Mouse (Mus musculus): ENCODE data around the gene Hoxa3.

Hoxa3 gene

GRCm38 (mm10) chr6:52180726-52181125, 32.4 kb downstream of the Hoxa3 start:
- no peak for DNase-seq

DNA sequence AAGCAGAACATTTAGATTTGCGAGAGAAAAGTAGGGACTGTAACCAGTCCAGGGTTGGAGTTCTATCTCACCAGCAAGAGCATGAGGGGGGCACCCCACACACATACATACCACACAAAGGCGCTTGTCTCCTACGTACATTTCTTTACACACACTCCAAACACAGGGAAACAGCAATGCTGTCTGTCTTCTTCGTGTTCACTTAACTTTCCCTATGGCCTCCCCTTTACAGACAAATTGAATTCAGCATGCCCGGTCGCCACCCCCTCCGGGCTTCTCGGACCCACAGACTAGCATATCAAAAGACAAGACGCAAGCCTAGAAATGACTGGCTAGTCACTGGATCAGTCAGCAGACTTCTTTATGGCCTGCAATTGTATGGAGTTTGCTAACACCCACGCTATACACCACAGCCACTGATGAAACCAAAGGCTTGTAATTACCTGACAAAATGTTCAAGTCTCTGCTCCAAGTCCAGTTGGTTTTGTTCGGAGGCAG, 32.9 kb downstream of the Hoxa3 start:
- DNase-seq, result peak; percentile 43

GRCm38 (mm10) chr6:52179690-52180089, 33.4 kb downstream of the Hoxa3 start:
- peak; percentile 43 for DNase-seq

GRCm38 (mm10) chr6:52178918-52179665, 34.0 kb downstream of the Hoxa3 start:
- DNase-seq, result peak; percentile 43

DNA sequence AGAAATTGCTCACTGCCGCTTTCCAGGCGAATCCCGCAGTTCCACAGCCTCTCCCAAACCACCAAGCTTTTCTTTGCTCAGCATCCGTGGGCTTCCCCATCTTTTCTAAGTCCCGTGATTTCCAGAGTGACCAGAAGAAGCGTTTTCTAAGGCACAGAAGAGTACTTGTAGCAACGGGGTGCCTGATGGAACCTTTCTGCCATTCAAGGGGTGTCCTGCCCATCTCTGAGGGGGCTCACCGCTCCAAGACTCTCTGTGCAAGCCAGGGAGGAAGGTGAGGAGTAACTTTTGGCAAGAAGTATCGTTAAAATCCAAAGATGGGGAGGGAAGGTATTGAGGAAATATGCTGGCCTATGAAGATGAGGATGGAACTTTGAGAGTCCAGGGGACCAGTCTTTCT, 35.3 kb downstream of the Hoxa3 start:
- DNase-seq, result peak; percentile 42

- DNase-seq, result peak; percentile 84
Observed at GRCm38 (mm10) chr6:52177061-52177735, 35.9 kb downstream of the Hoxa3 start, which contains the start of gene 5730596B20Rik. Gene 5730596B20Rik (plus strand): TSS chr6:52177498.

- peak; percentile 47 for DNase-seq
Observed at GRCm38 (mm10) chr6:52176391-52176790, 36.7 kb downstream of the Hoxa3 start.

DNA sequence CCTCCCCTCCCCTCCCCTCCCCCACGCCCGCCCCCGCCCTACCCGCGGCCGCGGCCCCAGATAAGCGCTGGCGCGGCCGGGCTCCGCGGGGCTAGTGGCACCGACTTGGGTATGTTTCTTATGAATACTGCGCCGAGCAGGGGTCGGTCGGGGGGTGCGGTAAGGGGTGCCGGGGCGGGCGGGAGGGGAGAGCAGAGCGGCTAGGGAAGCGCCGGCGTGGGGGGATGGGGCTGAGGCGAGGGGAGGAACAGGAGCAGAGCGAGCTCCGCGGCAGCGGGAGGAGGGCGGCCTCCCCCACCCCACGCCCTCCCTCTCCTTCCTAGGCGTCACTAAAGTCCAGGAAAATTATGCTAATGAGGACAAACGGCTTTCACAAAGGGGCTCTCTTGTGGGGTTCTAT, 37.3 kb downstream of the Hoxa3 start:
- peak; percentile 80 for DNase-seq

DNA sequence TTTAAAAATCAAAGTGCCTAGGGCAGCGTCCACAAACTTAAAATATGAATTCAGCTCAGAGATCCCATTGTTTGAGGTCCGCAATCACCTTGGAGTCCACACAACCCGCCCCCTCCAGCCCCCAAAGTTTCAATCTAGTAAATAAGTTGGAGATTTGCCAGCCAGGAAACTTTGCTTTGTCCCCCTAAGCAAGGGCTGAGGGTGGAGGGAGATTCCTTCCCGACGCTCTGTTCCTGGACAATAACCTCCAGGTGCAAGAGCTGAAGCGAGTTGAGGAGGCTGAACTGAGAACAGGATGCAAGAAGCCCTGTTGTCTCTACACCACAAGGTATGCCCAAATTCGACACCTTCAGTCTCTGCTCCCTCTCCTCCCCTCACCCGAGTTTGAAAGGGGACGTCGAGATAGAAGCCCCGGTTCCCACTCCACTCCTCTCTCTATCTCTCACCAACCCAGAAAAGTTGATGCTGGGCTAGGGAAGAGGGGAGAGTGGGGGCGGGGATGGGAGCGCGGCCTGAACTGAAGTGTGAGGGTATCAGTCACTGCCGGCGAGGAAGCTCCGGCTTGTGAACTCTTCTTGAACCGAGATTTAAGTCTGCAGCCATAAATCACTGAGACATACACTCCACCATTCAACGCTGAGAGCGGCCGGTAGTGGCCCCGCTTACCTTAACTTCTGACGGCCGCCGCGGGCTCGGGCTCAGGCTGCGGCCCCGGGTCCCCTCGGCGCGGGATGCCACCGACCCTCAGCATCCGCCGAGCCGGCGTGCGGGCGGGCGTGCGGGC, 38.0 kb downstream of the Hoxa3 start:
- peak; percentile 90 for DNase-seq

DNA sequence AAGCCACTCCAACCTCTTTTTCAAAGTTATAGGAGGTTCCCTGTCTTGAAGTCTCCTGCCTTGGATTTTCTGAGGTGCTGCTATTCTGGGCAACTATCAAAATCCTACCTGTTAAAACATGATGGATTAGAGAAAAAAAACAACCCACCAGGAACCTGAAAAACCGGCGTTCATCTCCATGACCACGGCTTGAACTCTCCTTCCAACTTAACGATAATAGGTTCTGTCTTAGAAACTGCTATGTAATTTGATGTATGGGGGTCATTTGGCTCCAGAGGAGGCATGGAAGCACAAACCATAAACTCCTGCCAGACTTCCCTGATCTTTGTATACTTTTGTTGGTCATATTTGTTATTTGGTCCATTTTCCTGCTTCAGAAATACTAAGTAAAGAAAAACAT, 39.5 kb downstream of the Hoxa3 start:
- DNase-seq, result peak; percentile 69

DNA sequence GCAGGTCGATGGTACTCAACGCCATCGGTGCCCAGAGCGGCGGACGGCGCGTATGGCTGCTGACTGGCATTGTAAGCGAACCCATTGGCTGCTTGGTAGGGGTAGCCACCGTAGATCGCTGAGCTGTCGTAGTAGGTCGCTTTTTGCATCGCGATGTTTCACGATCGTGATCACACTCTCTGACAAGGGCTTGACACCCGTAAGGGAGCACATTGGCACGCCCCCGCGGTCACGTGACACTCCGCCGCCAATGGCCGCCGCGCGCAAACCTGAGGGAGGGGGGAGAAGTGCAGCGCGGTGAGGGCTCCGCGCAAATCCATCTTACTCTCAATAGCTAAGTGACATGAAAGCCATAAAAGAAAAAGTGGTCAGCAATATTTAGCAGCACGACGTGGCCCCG, 40.6 kb downstream of the Hoxa3 start:
- DNase-seq, result peak; percentile 95

- no peak for DNase-seq
Observed at GRCm38 (mm10) chr6:52171938-52172337, 41.2 kb downstream of the Hoxa3 start.

DNA sequence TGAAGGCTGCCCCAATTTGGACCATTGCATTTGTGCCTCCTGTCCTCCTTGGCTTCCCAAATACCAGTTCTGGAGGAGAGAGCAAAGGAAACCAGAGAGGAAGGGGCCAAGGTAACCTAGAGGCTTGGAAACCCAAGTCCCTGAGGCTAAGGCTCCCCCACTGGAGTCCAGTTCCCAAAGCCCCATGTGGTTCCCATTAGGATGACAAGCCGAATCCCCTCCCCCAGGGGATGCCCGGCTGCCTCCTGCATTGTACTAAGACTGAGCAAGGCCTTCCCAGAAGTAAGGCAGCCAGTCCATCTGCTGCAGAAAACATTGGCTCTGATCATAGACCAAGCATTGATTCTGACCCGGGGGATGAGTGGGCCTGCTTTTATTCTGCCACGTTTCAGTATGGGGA, 41.8 kb downstream of the Hoxa3 start:
- DNase-seq, result peak; percentile 88

- DNase-seq, result no peak
Observed at GRCm38 (mm10) chr6:52170898-52171223, 42.3 kb downstream of the Hoxa3 start.

GRCm38 (mm10) chr6:52170166-52170897, 42.8 kb downstream of the Hoxa3 start:
- peak; percentile 76 for DNase-seq

GRCm38 (mm10) chr6:52169499-52170165, 43.5 kb downstream of the Hoxa3 start:
- DNase-seq, result no peak

DNA sequence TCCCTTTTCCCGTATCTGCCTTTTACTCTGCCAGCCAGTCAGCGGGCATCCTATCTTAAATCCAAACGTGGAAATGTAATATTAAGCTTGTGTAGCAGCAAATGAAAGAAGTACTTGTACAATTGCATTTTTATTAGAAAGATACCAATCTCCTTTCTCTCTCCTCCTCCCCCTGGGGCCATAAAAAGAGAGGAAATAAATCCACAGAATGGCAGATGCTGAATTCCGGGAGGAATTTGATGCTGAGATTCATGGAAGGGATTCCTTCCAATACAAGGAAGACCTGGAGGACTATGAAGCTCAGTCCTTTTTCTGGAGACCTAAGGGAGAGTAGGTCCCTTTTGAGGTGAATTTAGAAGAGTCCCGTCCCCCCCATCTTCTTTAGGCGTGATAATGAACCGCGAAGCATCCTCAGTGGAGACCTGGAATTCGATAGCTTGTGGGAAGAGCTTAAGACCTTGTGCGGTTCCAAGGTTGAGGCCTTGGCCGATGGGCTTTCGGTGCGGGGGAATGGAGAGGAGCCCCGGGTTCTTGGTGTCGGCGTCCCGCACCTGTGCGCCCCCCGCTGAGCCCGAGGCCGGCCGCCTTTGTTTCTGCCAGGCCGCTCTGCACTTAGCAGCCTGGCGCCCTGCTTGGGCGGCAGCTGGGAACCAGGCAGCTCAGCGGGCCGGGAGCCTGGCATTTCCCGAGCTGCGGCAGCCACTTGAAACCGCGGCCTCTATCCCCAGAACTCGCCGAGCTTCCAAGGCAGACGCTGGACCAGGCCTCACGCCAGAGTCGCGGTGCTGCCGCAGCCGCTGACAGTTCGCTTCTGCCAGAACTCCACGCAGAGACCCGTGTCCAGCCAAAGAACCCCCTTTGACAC, 44.7 kb downstream of the Hoxa3 start:
- peak; percentile 71 for DNase-seq

DNA sequence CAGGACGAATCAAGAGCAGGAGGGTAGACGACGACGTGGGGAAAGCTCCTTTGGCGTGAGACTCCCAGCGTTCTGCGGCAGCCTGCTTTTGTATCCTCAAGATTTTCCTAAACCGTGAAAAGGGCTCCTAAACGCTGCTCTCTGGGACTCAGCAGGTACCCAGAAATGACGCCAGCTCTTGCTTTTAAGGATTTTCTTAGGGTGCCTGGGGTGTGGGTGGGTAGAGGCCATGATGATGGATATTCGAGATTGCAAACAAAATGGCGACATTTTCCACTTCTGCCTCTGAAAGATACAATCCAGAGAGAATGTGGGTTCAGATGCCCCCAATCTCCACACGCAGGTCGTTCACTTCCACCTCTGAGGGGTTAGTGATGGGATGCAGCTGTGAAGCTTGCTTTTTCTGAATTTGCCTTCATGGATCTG, 45.4 kb downstream of the Hoxa3 start:
- DNase-seq, result peak; percentile 66

GRCm38 (mm10) chr6:52167176-52167575, 46.0 kb downstream of the Hoxa3 start:
- DNase-seq, result no peak

GRCm38 (mm10) chr6:52166431-52167077, 46.6 kb downstream of the Hoxa3 start:
- peak; percentile 66 for DNase-seq
